Mouse (Mus musculus): ENCODE data around the gene Pdlim5. TPM values are rescaled to one million over a fixed set of nuclear protein-coding genes. Genes with fewer than 3 reads are reported as not detected.
"Not testable (repeated sequence)": the region's sequence is repeated elsewhere in the genome, so short reads cannot be mapped to it uniquely, and the experiment has no call there.

The Pdlim5 gene
- total RNA-seq, 2 experiments from 2014 or later, result 21.3 to 23.4 TPM

GRCm38 (mm10) chr3:142206316-142206715, 189.2 kb downstream of the Pdlim5 start:
- Histone ChIP-seq H3K27ac (no peak overlapping the region), H3K4me3 (no peak overlapping the region)
- no peak for DNase-seq (ENCODE audit: extremely low spot score in 1 of 2, low spot score in 2 of 2)
- no peak for TF ChIP-seq CTCF (IDR thresholded peaks at IDR 0.05)
- intact Hi-C loops (cut with DNase I), result no loop called here

GRCm38 (mm10) chr3:142196142-142196541, 199.4 kb downstream of the Pdlim5 start:
- no peak; the same call in 1 of the 2 replicates for TF ChIP-seq CTCF (IDR thresholded peaks at IDR 0.05)
- no peak for DNase-seq (ENCODE audit: extremely low spot score in 1 of 2, low spot score in 2 of 2)
- intact Hi-C loops (cut with DNase I), result no loop called here
- H3K4me3 ChIP-seq, result no peak overlapping the region
- H3K27ac ChIP-seq, result no peak overlapping the region

DNA sequence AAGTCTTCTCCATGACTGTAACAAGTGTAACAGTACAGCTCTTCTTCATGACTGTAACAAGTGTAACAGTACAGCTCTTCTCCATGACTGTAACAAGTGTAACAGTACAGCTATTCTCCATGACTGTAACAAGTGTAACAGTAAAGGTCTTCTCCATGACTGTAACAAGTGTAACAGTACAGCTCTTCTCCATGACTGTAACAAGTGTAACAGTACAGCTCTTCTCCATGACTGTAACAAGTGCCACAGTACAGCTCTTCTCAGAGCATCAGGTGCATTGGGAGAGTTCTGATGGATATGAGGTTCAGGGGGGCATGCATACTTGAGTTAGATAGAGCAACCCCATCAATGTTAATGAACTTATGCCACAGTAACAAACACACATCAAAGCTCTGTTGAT, 203.9 kb downstream of the Pdlim5 start:
- intact Hi-C loops (cut with DNase I); H3K4me3 ChIP-seq; H3K27ac ChIP-seq; DNase-seq (ENCODE audit: extremely low spot score in 1 of 2, low spot score in 2 of 2): not testable (repeated sequence)

Other genes with a start within 250 kb of the Pdlim5 start
- gene Bmpr1b, start 226.3 kb downstream of the Pdlim5 start, total RNA-seq (2021), result 10 to 100 TPM; 16.9 to 20.2 TPM
- gene Gbp5, start 98.3 kb upstream of the Pdlim5 start, total RNA-seq (2021), result 1 to 10 TPM; 1.6 to 2.0 TPM
- gene Gbp7, start 134.6 kb upstream of the Pdlim5 start, total RNA-seq (2021), result 1 to 10 TPM; 2.3 to 3.4 TPM
- gene Gbp3, start 164.3 kb upstream of the Pdlim5 start, total RNA-seq (2021), result 1 to 10 TPM; 3.2 to 5.1 TPM
- gene Gbp2b, start 199.2 kb upstream of the Pdlim5 start, total RNA-seq (2021), result not detected
- gene Gbp2, start 224.9 kb upstream of the Pdlim5 start, total RNA-seq (2021), result 1 to 10 TPM; 1.3 to 1.7 TPM

Data from left cerebral cortex, adult 2 months (tissue).